Mouse (Mus musculus) ES-E14 (cell line): ENCODE measurements around the gene Plppr1. TPM values are rescaled to one million over a fixed set of nuclear protein-coding genes. Genes with fewer than 3 reads are reported as not detected.
A peak's percentile ranks its signal among the peaks of the same experiment; 100 is the strongest.

Experiments
- DNase-seq: peaks from one replicate; pipeline ENCODE4 v3.0.0-alpha.2; 2013; ENCODE audit warnings: low read depth, low spot score
- H3K27ac ChIP-seq: 2 replicates; pipeline ENCODE4 v1.5.1; 2012; ENCODE audit warnings: low read depth, mild to moderate bottlenecking, low read length, moderate library complexity, mixed read lengths; ENCODE audit not compliant: poor library complexity, insufficient read depth, severe bottlenecking
- H3K36me3 ChIP-seq: 2 replicates; pipeline ENCODE4 v1.6.1; 2012; ENCODE audit warnings: mild to moderate bottlenecking, low read length, moderate library complexity, mixed read lengths; ENCODE audit not compliant: control insufficient read depth, poor library complexity, insufficient read depth, severe bottlenecking
- H3K4me1 ChIP-seq, 2 experiments: fragments of 150-350 bp in 1 of 2; sonication (generic) in 1 of 2; 2 replicates each; pipeline ENCODE4 v1.6.1; 2012; ENCODE audit warnings: low read length in 2 of 2, mild to moderate bottlenecking in 1 of 2, mixed read lengths in 1 of 2; ENCODE audit not compliant: control insufficient read depth in 2 of 2, insufficient read depth in 2 of 2, poor library complexity in 1 of 2
- H3K4me3 ChIP-seq, 2 experiments: fragments of 150-350 bp in 1 of 2; sonication (generic) in 1 of 2; 2 replicates each; pipeline ENCODE4 v1.5.1; 2012; ENCODE audit warnings: low read length in 2 of 2, low read depth in 1 of 2, mild to moderate bottlenecking in 1 of 2, mixed read lengths in 1 of 2; ENCODE audit not compliant: insufficient read depth in 1 of 2, poor library complexity in 1 of 2, severe bottlenecking in 1 of 2
- H3K9ac ChIP-seq: 2 replicates; pipeline ENCODE4 v1.6.1; 2012; ENCODE audit warnings: low read depth, mild to moderate bottlenecking, low read length, mixed read lengths; ENCODE audit not compliant: poor library complexity, insufficient read depth, severe bottlenecking
- H3K9me3 ChIP-seq: fragments of 150-350 bp; sonication (generic); 2 replicates; pipeline ENCODE4 v1.6.1; 2012; ENCODE audit warnings: low read depth, mild to moderate bottlenecking, low read length; ENCODE audit not compliant: control insufficient read depth, insufficient read depth
- CHD2 ChIP-seq: IDR thresholded peaks from 2 replicates; pipeline ENCODE4 v1.6.1; 2014; ENCODE audit warnings: mild to moderate bottlenecking, low read depth, low read length, inconsistent platforms
- HCFC1 ChIP-seq: IDR thresholded peaks from 2 replicates; pipeline ENCODE4 v1.6.1; 2012; ENCODE audit warnings: low read length, inconsistent platforms, borderline replicate concordance; ENCODE audit not compliant: insufficient read depth
- MAFK ChIP-seq: IDR thresholded peaks from 2 replicates; pipeline ENCODE4 v1.6.1; 2014; ENCODE audit warnings: mild to moderate bottlenecking, low read depth, low read length, inconsistent platforms; ENCODE audit not compliant: insufficient read depth
- ZC3H11A ChIP-seq: IDR thresholded peaks from 2 replicates; pipeline ENCODE4 v1.6.1; 2012; ENCODE audit warnings: low read depth, mild to moderate bottlenecking, inconsistent platforms, low read length, borderline replicate concordance
- ZNF384 ChIP-seq: IDR thresholded peaks from 2 replicates; pipeline ENCODE4 v1.6.1; 2012; ENCODE audit warnings: low read depth, low read length, inconsistent platforms
- in situ Hi-C, 2 experiments: fragments of 600-800 bp; cut with MboI; formaldehyde crosslinking; loops; one replicate each; pipeline ENCODE4 v1.15.1; 2025; ENCODE audit warnings: low sequenced_read_pairs in 2 of 2, inconsistent platforms in 1 of 2; ENCODE audit not compliant: unreplicated experiment in 2 of 2
- total RNA-seq: library from RNA; depleted of rRNA; stranded (reverse); fragments of 300-350 nt; gene quantifications from 2 replicates; pipeline ENCODE4 v1.2.3, GENCODE M21; 2012

The Plppr1 gene
- total RNA-seq, 1 experiment: 0.18 TPM

GRCm38 (mm10) chr4:49153849-49154248 is 94.8 kb downstream of the Plppr1 start:
- Histone ChIP-seq H3K9ac (no peak overlapping the region), H3K27ac (no peak overlapping the region), H3K9me3 (no peaks in the 10 kb centered on the region), H3K4me3 (no peak overlapping the region), H3K36me3 (no peaks in the 10 kb centered on the region), H3K4me1 (peaks cover 0 to 2% of the 10 kb centered on the region in 2 experiments; a peak in 1 of 4 replicates)
- TF ChIP-seq HCFC1 (no peak), MAFK (no peak), ZC3H11A (no peak), ZNF384 (no peak), CHD2 (no peak)
- in situ Hi-C loops: no loop called here
- DNase-seq: peak; percentile 37

- DNase-seq: no peak
- in situ Hi-C loops: no loop called here
- Histone ChIP-seq H3K9me3 (no peaks in the 10 kb centered on the region), H3K4me1 (no peaks in the 10 kb centered on the region), H3K27ac (no peak overlapping the region), H3K4me3 (no peak overlapping the region), H3K9ac (no peak overlapping the region), H3K36me3 (no peaks in the 10 kb centered on the region)
- no peak for TF ChIP-seq MAFK
- no peak for TF ChIP-seq HCFC1
- TF ChIP-seq CHD2: no peak
- no peak for TF ChIP-seq ZC3H11A
- TF ChIP-seq ZNF384: no peak
Observed at GRCm38 (mm10) chr4:49156781-49157180, 97.7 kb downstream of the Plppr1 start.

- Histone ChIP-seq H3K4me3 (no peak overlapping the region), H3K9ac (no peak overlapping the region), H3K36me3 (no peaks in the 10 kb centered on the region), H3K9me3 (no peaks in the 10 kb centered on the region), H3K27ac (no peak overlapping the region), H3K4me1 (no peaks in the 10 kb centered on the region)
- TF ChIP-seq HCFC1: no peak
- TF ChIP-seq MAFK: no peak
- no peak for TF ChIP-seq CHD2
- no peak for TF ChIP-seq ZNF384
- TF ChIP-seq ZC3H11A: no peak
- in situ Hi-C loops: no loop called here
- no peak for DNase-seq
Observed at GRCm38 (mm10) chr4:49163285-49163684, 104.2 kb downstream of the Plppr1 start.

- no peak overlapping the region for H3K4me3 ChIP-seq
- no peak overlapping the region for H3K9ac ChIP-seq
- TF ChIP-seq ZC3H11A: no peak
- no peaks in the 10 kb centered on the region for H3K4me1 ChIP-seq
- no peaks in the 10 kb centered on the region for H3K9me3 ChIP-seq
- in situ Hi-C loops: no loop called here
- DNase-seq: no peak
- no peak overlapping the region for H3K27ac ChIP-seq
- H3K36me3 ChIP-seq: no peaks in the 10 kb centered on the region
Observed at GRCm38 (mm10) chr4:49166391-49166790, 107.3 kb downstream of the Plppr1 start.

- no peak overlapping the region for H3K27ac ChIP-seq
- no peak for DNase-seq
- TF ChIP-seq MAFK: no peak
- TF ChIP-seq ZNF384: no peak
- no peak for TF ChIP-seq HCFC1
- no peak for TF ChIP-seq ZC3H11A
- no peak for TF ChIP-seq CHD2
- no peaks in the 10 kb centered on the region for H3K9me3 ChIP-seq
- in situ Hi-C loops: no loop called here
- H3K4me1 ChIP-seq: no peaks in the 10 kb centered on the region
- no peak overlapping the region for H3K4me3 ChIP-seq
- H3K36me3 ChIP-seq: no peaks in the 10 kb centered on the region
- no peak overlapping the region for H3K9ac ChIP-seq
Observed at GRCm38 (mm10) chr4:49167030-49167429, 108.0 kb downstream of the Plppr1 start.
